Mouse (Mus musculus) G1E (cell line): ENCODE data around the gene Lmod1. TPM values are rescaled to one million over a fixed set of nuclear protein-coding genes. Genes with fewer than 3 reads are reported as not detected.

Experiments used
- ATAC-seq: 2 replicates; pipeline ENCODE4 v1.8.0; 2016; ENCODE audit warnings: mild to moderate bottlenecking; ENCODE audit not compliant: insufficient number of reproducible peaks, poor library complexity, low FRiP score, severe bottlenecking; ENCODE audit errors: extremely low read depth
- DNase-seq: peaks from one replicate; pipeline ENCODE4 v3.0.0; 2012; ENCODE audit warnings: low spot score
- H3K27me3 ChIP-seq: 2 replicates; pipeline ENCODE4 v1.6.1; 2012; ENCODE audit warnings: mild to moderate bottlenecking, low read length, inconsistent platforms; ENCODE audit not compliant: insufficient read depth
- H3K36me3 ChIP-seq: replicated peaks from 2 replicates; pipeline ENCODE3; 2012; ENCODE audit warnings: mild to moderate bottlenecking, inconsistent platforms
- H3K4me1 ChIP-seq: 2 replicates; pipeline ENCODE4 v1.6.1; 2012; ENCODE audit warnings: low read depth, low read length, inconsistent platforms, mixed read lengths; ENCODE audit not compliant: insufficient read depth
- H3K4me3 ChIP-seq: 2 replicates; pipeline ENCODE4 v1.5.1; 2012; ENCODE audit warnings: low read depth, mild to moderate bottlenecking, inconsistent platforms, low read length, moderate library complexity, mixed read lengths
- H3K9me3 ChIP-seq: replicated peaks from 2 replicates; pipeline ENCODE4 v1.6.1; 2012; ENCODE audit warnings: inconsistent platforms
- CTCF ChIP-seq: IDR thresholded peaks from 2 replicates; pipeline ENCODE4 v1.5.1; 2012; ENCODE audit warnings: low read depth, low read length, inconsistent platforms, mixed read lengths
- GATA1 ChIP-seq: IDR thresholded peaks from 2 replicates; pipeline ENCODE4 v1.6.1; 2012; ENCODE audit warnings: borderline replicate concordance, low read length, inconsistent platforms, mixed read lengths
- GATA2 ChIP-seq: IDR thresholded peaks from 2 replicates; pipeline ENCODE4 v1.6.1; 2012; ENCODE audit warnings: low read depth, low read length, inconsistent platforms, borderline replicate concordance
- POLR2AphosphoS5 ChIP-seq: IDR thresholded peaks from 2 replicates; pipeline ENCODE4 v1.6.1; 2012; ENCODE audit warnings: low read depth, low read length, inconsistent platforms; ENCODE audit not compliant: insufficient replicate concordance
- TAL1 ChIP-seq: conservative IDR thresholded peaks from 2 replicates; pipeline ENCODE4 v1.6.1; 2012; ENCODE audit warnings: low read depth, low read length, inconsistent platforms, mixed read lengths
- polyA plus RNA-seq: library from polyadenylated mRNA; stranded (reverse); fragments of >175 nt; gene quantifications from 2 replicates; pipeline ENCODE4 v1.2.3, GENCODE M21; 2012
- total RNA-seq, 2 experiments: library from RNA; stranded (forward) in 1 of 2; stranded (reverse) in 1 of 2; fragments of 200-1000 nt in 1 of 2; fragments of >200 nt in 1 of 2; fragmentation: Nextera tagmentation in 1 of 2; gene quantifications; 2 replicates each; pipeline ENCODE4 v1.2.3; 2014 to 2017

The Lmod1 gene
- total and polyA plus RNA-seq, 3 experiments = 0.16 TPM; not detected in 2

- Histone ChIP-seq H3K9me3 (no peaks in the 10 kb centered on the region), H3K36me3 (no peaks in the 10 kb centered on the region), H3K4me1 (no peaks in the 10 kb centered on the region), H3K4me3 (no peak overlapping the region), H3K27me3 (peaks cover 40% of the 10 kb centered on the region)
- no peak for DNase-seq
- no peak for ATAC-seq
- no peak for TF ChIP-seq POLR2AphosphoS5
- TF ChIP-seq GATA2 = no peak
- TF ChIP-seq CTCF = no peak
- no peak for TF ChIP-seq TAL1
- no peak for TF ChIP-seq GATA1
Observed at GRCm38 (mm10) chr1:135351953-135352352, 27.3 kb downstream of the Lmod1 start.

GRCm38 (mm10) chr1:135359071-135359470 is 34.5 kb downstream of the Lmod1 start:
- Histone ChIP-seq H3K4me1 (no peaks in the 10 kb centered on the region), H3K36me3 (no peaks in the 10 kb centered on the region), H3K9me3 (no peaks in the 10 kb centered on the region), H3K4me3 (no peak overlapping the region), H3K27me3 (peaks cover 23% of the 10 kb centered on the region)
- ATAC-seq (no peak), DNase-seq (no peak)
- no peak for TF ChIP-seq GATA1
- TF ChIP-seq POLR2AphosphoS5 = no peak
- no peak for TF ChIP-seq GATA2
- no peak for TF ChIP-seq TAL1
- TF ChIP-seq CTCF = no peak

- Histone ChIP-seq H3K27me3 (peaks cover 17% of the 10 kb centered on the region), H3K4me3 (no peak overlapping the region), H3K36me3 (no peaks in the 10 kb centered on the region), H3K9me3 (no peaks in the 10 kb centered on the region), H3K4me1 (no peaks in the 10 kb centered on the region)
- DNase-seq = no peak
- no peak for ATAC-seq
- TF ChIP-seq TAL1 = no peak
- TF ChIP-seq POLR2AphosphoS5 = no peak
- no peak for TF ChIP-seq GATA1
- no peak for TF ChIP-seq GATA2
- no peak for TF ChIP-seq CTCF
Observed at GRCm38 (mm10) chr1:135361491-135361890, 36.9 kb downstream of the Lmod1 start.

GRCm38 (mm10) chr1:135362115-135362514 is 37.5 kb downstream of the Lmod1 start:
- DNase-seq = no peak
- no peaks in the 10 kb centered on the region for H3K4me1 ChIP-seq

GRCm38 (mm10) chr1:135363446-135363845 is 38.8 kb downstream of the Lmod1 start:
- H3K4me1 ChIP-seq = no peaks in the 10 kb centered on the region
- H3K4me3 ChIP-seq = no peak overlapping the region
- no peak for TF ChIP-seq GATA1
- TF ChIP-seq POLR2AphosphoS5 = no peak
- no peak for TF ChIP-seq TAL1
- no peak for TF ChIP-seq CTCF
- no peak for TF ChIP-seq GATA2
- DNase-seq (no peak), ATAC-seq (no peak)
- peaks cover 26% of the 10 kb centered on the region for H3K27me3 ChIP-seq
- H3K9me3 ChIP-seq = no peaks in the 10 kb centered on the region
- H3K36me3 ChIP-seq = no peaks in the 10 kb centered on the region

More at GRCm38 (mm10) chr1:135362115-135362514, 37.5 kb downstream of the Lmod1 start:
- H3K4me3 ChIP-seq = no peak overlapping the region
- no peaks in the 10 kb centered on the region for H3K36me3 ChIP-seq
- no peak for ATAC-seq
- H3K9me3 ChIP-seq = no peaks in the 10 kb centered on the region
- TF ChIP-seq POLR2AphosphoS5 = no peak
- no peak for TF ChIP-seq GATA2
- TF ChIP-seq TAL1 = no peak
- TF ChIP-seq GATA1 = no peak
- no peak for TF ChIP-seq CTCF
- H3K27me3 ChIP-seq = peaks cover 21% of the 10 kb centered on the region

GRCm38 (mm10) chr1:135366380-135366779 is 41.8 kb downstream of the Lmod1 start:
- H3K27me3 ChIP-seq = peaks cover 36% of the 10 kb centered on the region
- no peaks in the 10 kb centered on the region for H3K9me3 ChIP-seq
- no peak for ATAC-seq
- H3K36me3 ChIP-seq = no peaks in the 10 kb centered on the region
- H3K4me3 ChIP-seq = no peak overlapping the region
- TF ChIP-seq GATA1 (no peak), CTCF (no peak), TAL1 (no peak), POLR2AphosphoS5 (no peak)
- H3K4me1 ChIP-seq = peaks cover 4% of the 10 kb centered on the region; the same call in 1 of the 2 replicates
- no peak for DNase-seq

GRCm38 (mm10) chr1:135367005-135367404 is 42.4 kb downstream of the Lmod1 start:
- ATAC-seq = no peak
- peaks cover 42% of the 10 kb centered on the region for H3K27me3 ChIP-seq
- TF ChIP-seq GATA2 (no peak), GATA1 (no peak), TAL1 (no peak), CTCF (no peak), POLR2AphosphoS5 (no peak; the same call in 1 of the 2 replicates)

More at GRCm38 (mm10) chr1:135367005-135367404, 42.4 kb downstream of the Lmod1 start:
- peaks cover 4% of the 10 kb centered on the region; the same call in 1 of the 2 replicates for H3K4me1 ChIP-seq
- no peaks in the 10 kb centered on the region for H3K36me3 ChIP-seq
- no peak for DNase-seq
- H3K4me3 ChIP-seq = no peak overlapping the region
- no peaks in the 10 kb centered on the region for H3K9me3 ChIP-seq
